Mouse (Mus musculus) testis, postnatal 14 days (tissue): ENCODE data around the gene Pstpip1.
A peak's percentile ranks its signal among the peaks of the same experiment; 100 is the strongest.

Experiments
- DNase-seq: peaks from one replicate; pipeline ENCODE4 v3.0.0; 2021; ENCODE audit warnings: low spot score

The Pstpip1 gene

GRCm38 (mm10) chr9:56089778-56090520 lies at the start of gene Pstpip1:
TSS of gene Pstpip1 (plus strand) at chr9:56089962.
- peak; percentile 70 for DNase-seq

DNA sequence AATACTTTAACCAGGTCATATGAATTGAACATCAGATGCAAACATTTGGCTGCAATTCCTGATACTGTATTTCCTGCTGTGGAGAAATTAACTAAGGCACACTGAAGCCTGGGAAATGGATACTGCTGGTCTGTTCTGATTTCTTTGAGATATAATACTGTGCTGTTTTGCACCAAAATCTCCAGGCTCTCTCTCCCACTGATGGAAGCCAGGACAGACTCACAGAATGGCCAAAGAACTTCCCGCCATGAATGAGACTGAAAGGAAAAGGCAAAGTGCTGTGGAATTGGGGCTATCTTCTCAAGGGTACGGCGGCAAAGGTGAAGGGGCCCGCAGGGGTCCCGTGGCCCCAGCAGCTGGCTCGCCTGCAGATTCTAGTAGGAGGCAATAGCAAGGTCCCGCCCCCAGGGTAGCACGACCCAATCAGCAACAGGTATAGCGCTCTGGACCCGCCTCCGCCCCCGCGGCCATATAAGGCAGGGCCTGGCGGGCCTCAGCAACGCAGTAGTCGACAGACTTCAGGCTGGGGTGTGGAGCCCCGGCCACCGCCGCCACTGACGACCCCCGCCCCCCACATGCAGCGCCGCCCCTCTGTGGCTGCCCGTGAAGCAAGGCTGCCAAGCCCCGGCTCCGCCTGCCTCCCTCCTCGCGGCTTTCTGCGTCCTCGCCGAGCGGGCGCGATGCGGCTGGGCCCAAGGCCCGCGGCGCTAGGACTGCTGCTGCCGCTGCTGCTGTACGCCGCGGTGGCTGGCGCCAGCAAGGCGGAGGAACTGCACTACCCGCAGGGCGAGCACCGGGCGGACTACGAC lies 48.2 kb upstream of the Pstpip1 start, which contains the start of gene Rcn2:
TSS of gene Rcn2 (plus strand) at position 474 of the 809 bp plus-strand sequence.
- peak; percentile 96 for DNase-seq

DNA sequence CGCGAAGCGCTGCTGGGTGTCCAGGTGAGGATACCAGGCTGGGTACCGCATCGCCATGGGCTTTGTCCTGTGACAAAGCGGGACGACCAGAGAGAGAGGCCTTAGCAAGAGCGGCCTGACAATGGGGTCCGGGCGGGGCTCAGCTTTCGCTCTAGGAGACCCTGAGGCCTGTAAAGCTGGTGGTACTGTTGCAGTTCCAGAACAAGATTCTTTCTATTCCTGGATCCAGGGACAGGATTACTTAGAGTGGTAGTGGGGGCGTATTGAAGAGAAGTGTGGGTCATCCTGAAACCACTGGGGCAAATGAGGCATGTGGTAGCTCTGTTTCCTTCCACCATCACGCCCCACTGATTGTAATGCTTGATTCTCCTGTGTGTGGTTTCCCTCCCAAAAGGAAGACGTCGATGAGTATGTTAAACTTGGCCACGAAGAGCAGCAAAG lies 47.6 kb upstream of the Pstpip1 start:
- no peak for DNase-seq

DNA sequence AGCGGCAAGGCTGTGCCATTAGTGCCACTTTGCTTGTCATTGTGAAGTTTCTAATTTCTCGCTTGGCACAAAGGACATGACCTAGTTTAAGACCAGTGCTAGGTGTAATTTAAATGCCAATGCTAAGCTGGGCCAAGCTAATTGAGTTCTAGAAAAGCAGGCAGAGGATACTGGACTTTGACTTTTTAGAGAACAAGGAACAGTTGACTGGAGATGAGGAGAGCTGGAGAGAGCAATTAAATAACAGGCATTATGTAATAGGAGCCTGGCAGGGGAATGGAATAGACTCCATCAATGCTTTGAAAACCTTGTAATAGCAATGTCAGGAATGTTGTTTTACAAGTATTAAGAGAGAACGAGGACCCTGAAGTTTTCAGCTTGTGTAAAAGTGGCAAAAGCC lies 36.0 kb upstream of the Pstpip1 start:
- no peak for DNase-seq

- DNase-seq = no peak
These were observed 33.6 kb upstream of the Pstpip1 start for GRCm38 (mm10) chr9:56056147-56056546.

GRCm38 (mm10) chr9:56062336-56062735 lies 27.4 kb upstream of the Pstpip1 start:
- no peak for DNase-seq

DNA sequence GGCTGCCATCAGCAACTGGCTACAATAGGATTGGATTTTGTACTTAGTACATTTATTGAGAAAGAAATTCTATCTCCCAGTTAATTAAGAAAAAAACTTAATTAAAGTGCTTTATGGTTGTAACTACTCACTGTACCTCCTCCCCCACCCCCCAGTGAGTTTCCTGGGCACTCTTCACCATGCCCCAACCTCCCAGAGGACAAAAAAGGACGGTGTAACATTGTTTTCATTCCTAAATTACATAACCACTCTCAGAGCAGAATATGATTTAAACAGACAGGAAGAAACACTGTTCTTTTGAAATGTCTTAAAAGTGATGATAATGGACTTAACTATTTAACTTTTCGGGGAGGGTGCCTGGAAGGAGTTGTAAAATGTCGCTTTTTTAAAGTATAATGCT lies 24.8 kb upstream of the Pstpip1 start:
- DNase-seq = no peak

GRCm38 (mm10) chr9:56067964-56068363 lies 21.8 kb upstream of the Pstpip1 start:
- DNase-seq = no peak

GRCm38 (mm10) chr9:56068630-56069029 lies 21.1 kb upstream of the Pstpip1 start:
- DNase-seq = no peak

DNA sequence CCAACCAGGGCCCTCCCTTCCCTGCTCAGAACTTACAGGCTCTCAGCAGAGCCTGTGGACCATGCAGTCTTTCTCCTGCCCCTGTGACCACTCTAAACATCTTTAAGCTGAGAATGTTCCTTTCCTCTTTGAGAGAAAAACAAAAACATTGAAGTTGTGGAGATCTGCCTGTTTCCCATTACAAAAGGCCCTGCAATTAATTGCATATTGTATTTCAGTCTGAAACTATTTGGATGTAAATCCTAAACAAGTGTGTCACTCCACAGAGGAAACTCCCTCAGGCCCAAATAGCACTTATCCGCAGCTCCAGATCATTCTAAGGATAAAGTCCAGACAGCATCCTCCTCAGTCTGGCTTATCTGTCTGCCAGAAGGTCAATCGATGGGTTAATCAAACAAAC lies 16.9 kb upstream of the Pstpip1 start:
- DNase-seq = no peak

- DNase-seq = no peak
These were observed 14.9 kb upstream of the Pstpip1 start for GRCm38 (mm10) chr9:56074863-56075262.

- peak; percentile 84 for DNase-seq
These were observed 14.5 kb upstream of the Pstpip1 start for GRCm38 (mm10) chr9:56075264-56075663.

DNA sequence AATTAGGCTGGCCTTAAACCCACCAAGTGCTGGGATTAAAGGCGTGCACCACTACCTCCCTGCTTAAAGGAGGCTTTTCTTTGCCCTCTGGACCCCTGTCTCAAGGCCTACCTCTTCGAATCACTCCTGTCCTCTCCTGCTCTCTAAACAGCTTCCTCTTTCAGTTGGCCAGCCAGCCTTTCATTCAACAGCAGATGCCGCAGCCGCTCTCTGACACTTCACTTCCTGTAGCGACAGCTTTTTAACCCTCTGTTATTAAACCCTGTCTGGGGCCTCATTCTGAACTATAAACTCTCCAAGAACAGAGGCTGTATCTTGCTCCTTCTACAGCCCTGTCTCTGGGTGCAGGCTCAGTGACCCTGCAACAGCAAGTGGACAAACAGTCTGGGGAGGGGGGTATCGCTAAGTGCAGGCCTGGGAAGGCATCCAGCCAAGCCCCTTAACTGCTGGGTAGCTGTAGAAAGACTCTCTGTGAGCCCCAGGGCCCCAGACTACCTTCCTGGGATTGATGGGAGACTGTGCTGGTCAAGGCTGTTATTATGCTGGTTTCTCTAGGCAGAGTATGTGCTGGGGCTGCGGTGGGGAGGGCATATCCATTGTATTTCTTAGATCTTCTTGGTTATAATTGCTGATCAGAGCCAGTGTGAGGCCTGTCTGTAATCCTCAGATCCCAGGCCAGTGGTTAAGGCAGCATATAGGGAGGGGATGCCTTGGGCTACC lies 13.7 kb upstream of the Pstpip1 start:
- DNase-seq = no peak

- no peak for DNase-seq
These were observed 10.2 kb upstream of the Pstpip1 start for GRCm38 (mm10) chr9:56079587-56079986.

- no peak for DNase-seq
These were observed 3.2 kb upstream of the Pstpip1 start for GRCm38 (mm10) chr9:56086524-56086923.

GRCm38 (mm10) chr9:56090546-56091225 lies 924 bp downstream of the Pstpip1 start:
- no peak for DNase-seq

GRCm38 (mm10) chr9:56092102-56092501 lies 2.3 kb downstream of the Pstpip1 start:
- DNase-seq = no peak

DNA sequence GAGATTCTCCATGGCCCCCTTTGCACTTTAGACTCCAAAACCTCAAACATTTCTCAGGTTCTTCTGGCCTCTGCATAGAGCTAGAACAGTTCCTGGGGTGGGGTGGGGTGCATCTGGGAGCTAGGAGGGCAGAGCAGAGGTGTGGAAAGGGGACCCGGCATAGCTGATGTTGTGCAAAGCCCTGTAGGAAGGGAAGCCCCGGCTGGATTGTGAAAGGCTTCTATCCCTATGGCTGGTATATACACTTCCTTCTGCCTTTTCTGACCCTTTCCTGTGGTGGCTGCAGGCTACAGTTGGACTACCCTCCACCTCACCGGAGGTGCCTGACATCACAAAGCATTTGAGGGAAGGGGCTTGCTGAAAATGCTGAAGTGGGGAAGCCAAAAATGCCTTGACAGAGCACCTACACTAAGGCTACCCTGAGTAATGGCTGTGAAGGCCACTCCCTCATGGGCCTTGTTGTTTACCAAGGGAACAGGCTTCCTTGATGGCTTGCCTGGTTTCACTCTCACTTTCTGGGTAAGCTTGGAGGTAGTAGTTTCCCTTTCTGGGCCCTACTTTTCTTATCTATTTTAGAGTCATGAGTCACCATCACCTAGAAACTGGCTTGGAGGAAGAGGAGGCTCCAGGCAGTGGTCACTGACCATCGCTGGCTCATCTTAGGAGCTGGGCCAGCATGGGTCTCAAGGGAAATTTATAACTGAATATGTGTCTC lies 8.0 kb downstream of the Pstpip1 start:
- no peak for DNase-seq

DNA sequence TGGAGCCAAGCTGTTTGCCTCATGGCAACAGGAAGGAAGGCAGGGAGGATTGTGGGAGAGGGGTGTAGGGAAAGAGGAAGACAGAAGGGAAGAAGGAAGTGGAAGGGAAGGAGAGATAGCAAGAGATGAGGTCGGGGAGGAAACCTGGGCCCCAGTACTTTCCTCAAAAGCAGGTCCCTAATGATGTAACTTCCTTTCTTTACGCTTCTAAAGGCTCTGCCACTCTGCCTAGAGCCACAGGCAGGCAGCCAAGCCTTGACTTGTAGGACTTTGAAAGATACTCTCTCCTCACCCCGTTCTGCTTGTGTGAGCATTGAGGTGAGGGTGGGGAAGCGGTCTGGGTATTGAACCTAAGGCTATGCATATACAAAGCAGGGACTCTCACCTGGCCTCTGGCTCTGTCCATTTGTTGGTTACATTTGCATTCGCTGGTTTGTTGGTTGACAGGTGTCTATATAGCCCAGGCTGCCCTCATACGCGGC lies 10.3 kb downstream of the Pstpip1 start:
- no peak for DNase-seq

GRCm38 (mm10) chr9:56101022-56101421 lies 11.3 kb downstream of the Pstpip1 start:
- no peak for DNase-seq

DNA sequence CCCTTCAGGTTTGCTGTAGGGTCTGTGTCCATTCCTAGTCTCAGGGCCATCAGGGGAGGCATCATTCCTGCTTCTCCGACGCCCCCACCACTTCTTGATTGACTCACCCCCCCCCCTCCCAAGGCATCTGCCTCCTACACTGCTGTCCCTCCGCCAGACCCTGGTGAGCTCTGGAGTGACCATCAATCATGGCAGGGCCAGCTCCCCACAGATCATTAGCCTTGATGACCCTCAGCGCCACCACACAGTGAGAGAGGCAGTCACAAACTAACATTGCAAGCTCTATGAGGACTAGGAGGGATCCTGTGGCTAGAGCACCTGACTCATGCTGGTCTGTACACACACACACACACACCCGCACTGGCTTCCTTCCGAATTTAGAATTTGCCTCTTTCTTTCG lies 15.2 kb downstream of the Pstpip1 start:
- no peak for DNase-seq
